Mouse (Mus musculus): ENCODE data around the gene Suco. TPM values are rescaled to one million over a fixed set of nuclear protein-coding genes. Genes with fewer than 3 reads are reported as not detected.
A peak's percentile ranks its signal among the peaks of the same experiment; 100 is the strongest.

Suco gene
- polyA plus RNA-seq, 1 experiment: 21.6 TPM

- no peak for DNase-seq (ENCODE audit: low read depth)
- TF ChIP-seq POLR2A (IDR thresholded peaks at IDR 0.05; ENCODE audit: borderline replicate concordance, extremely low read depth, insufficient read depth, insufficient read length, poor library complexity, severe bottlenecking): no peak
- no peak for TF ChIP-seq CTCF (IDR thresholded peaks at IDR 0.05; ENCODE audit: borderline replicate concordance, extremely low read depth, insufficient read depth, insufficient read length)
These were observed 36.6 kb upstream of the Suco start for GRCm38 (mm10) chr1:161912940-161913647.

GRCm38 (mm10) chr1:161909074-161909473 lies 32.6 kb upstream of the Suco start:
- no peak for TF ChIP-seq POLR2A (IDR thresholded peaks at IDR 0.05; ENCODE audit: borderline replicate concordance, extremely low read depth, insufficient read depth, insufficient read length, poor library complexity, severe bottlenecking)
- no peak for TF ChIP-seq CTCF (IDR thresholded peaks at IDR 0.05; ENCODE audit: borderline replicate concordance, extremely low read depth, insufficient read depth, insufficient read length)
- DNase-seq (ENCODE audit: low read depth): no peak

GRCm38 (mm10) chr1:161907795-161908457 lies 31.4 kb upstream of the Suco start:
- TF ChIP-seq CTCF (IDR thresholded peaks at IDR 0.05; ENCODE audit: borderline replicate concordance, extremely low read depth, insufficient read depth, insufficient read length): no peak
- TF ChIP-seq POLR2A (IDR thresholded peaks at IDR 0.05; ENCODE audit: borderline replicate concordance, extremely low read depth, insufficient read depth, insufficient read length, poor library complexity, severe bottlenecking): no peak
- no peak for DNase-seq (ENCODE audit: low read depth)

- TF ChIP-seq CTCF (IDR thresholded peaks at IDR 0.05; ENCODE audit: borderline replicate concordance, extremely low read depth, insufficient read depth, insufficient read length) (no peak), POLR2A (IDR thresholded peaks at IDR 0.05; ENCODE audit: borderline replicate concordance, extremely low read depth, insufficient read depth, insufficient read length, poor library complexity, severe bottlenecking) (no peak)
- no peak for DNase-seq (ENCODE audit: low read depth)
These were observed 30.6 kb upstream of the Suco start for GRCm38 (mm10) chr1:161907111-161907510.

- no peak for DNase-seq (ENCODE audit: low read depth)
- TF ChIP-seq CTCF (IDR thresholded peaks at IDR 0.05; ENCODE audit: borderline replicate concordance, extremely low read depth, insufficient read depth, insufficient read length) (no peak), POLR2A (IDR thresholded peaks at IDR 0.05; ENCODE audit: borderline replicate concordance, extremely low read depth, insufficient read depth, insufficient read length, poor library complexity, severe bottlenecking) (no peak)
These were observed 26.4 kb upstream of the Suco start for GRCm38 (mm10) chr1:161902692-161903452.

GRCm38 (mm10) chr1:161900129-161900528 lies 23.6 kb upstream of the Suco start:
- TF ChIP-seq POLR2A (IDR thresholded peaks at IDR 0.05; ENCODE audit: borderline replicate concordance, extremely low read depth, insufficient read depth, insufficient read length, poor library complexity, severe bottlenecking) (no peak), CTCF (IDR thresholded peaks at IDR 0.05; ENCODE audit: borderline replicate concordance, extremely low read depth, insufficient read depth, insufficient read length) (no peak)
- no peak for DNase-seq (ENCODE audit: low read depth)

GRCm38 (mm10) chr1:161897235-161897634 lies 20.8 kb upstream of the Suco start:
- no peak for DNase-seq (ENCODE audit: low read depth)
- TF ChIP-seq POLR2A (IDR thresholded peaks at IDR 0.05; ENCODE audit: borderline replicate concordance, extremely low read depth, insufficient read depth, insufficient read length, poor library complexity, severe bottlenecking) (no peak), CTCF (IDR thresholded peaks at IDR 0.05; ENCODE audit: borderline replicate concordance, extremely low read depth, insufficient read depth, insufficient read length) (no peak)

- no peak for TF ChIP-seq CTCF (IDR thresholded peaks at IDR 0.05; ENCODE audit: borderline replicate concordance, extremely low read depth, insufficient read depth, insufficient read length)
- no peak for TF ChIP-seq POLR2A (IDR thresholded peaks at IDR 0.05; ENCODE audit: borderline replicate concordance, extremely low read depth, insufficient read depth, insufficient read length, poor library complexity, severe bottlenecking)
- DNase-seq (ENCODE audit: low read depth): peak; percentile 3
These were observed 19.6 kb upstream of the Suco start for GRCm38 (mm10) chr1:161896130-161896529.

GRCm38 (mm10) chr1:161895014-161895413 lies 18.5 kb upstream of the Suco start:
- no peak for DNase-seq (ENCODE audit: low read depth)
- no peak for TF ChIP-seq POLR2A (IDR thresholded peaks at IDR 0.05; ENCODE audit: borderline replicate concordance, extremely low read depth, insufficient read depth, insufficient read length, poor library complexity, severe bottlenecking)
- TF ChIP-seq CTCF (IDR thresholded peaks at IDR 0.05; ENCODE audit: borderline replicate concordance, extremely low read depth, insufficient read depth, insufficient read length): no peak

- TF ChIP-seq POLR2A (IDR thresholded peaks at IDR 0.05; ENCODE audit: borderline replicate concordance, extremely low read depth, insufficient read depth, insufficient read length, poor library complexity, severe bottlenecking) (no peak), CTCF (IDR thresholded peaks at IDR 0.05; ENCODE audit: borderline replicate concordance, extremely low read depth, insufficient read depth, insufficient read length) (no peak)
- DNase-seq (ENCODE audit: low read depth): no peak
These were observed 18.1 kb upstream of the Suco start for GRCm38 (mm10) chr1:161894553-161894952.

- no peak for TF ChIP-seq POLR2A (IDR thresholded peaks at IDR 0.05; ENCODE audit: borderline replicate concordance, extremely low read depth, insufficient read depth, insufficient read length, poor library complexity, severe bottlenecking)
- no peak for TF ChIP-seq CTCF (IDR thresholded peaks at IDR 0.05; ENCODE audit: borderline replicate concordance, extremely low read depth, insufficient read depth, insufficient read length)
- no peak for DNase-seq (ENCODE audit: low read depth)
These were observed 17.6 kb upstream of the Suco start for GRCm38 (mm10) chr1:161894126-161894525.
